Mouse (Mus musculus): ENCODE results near the gene Ttc33.

Gene Ttc33

DNA sequence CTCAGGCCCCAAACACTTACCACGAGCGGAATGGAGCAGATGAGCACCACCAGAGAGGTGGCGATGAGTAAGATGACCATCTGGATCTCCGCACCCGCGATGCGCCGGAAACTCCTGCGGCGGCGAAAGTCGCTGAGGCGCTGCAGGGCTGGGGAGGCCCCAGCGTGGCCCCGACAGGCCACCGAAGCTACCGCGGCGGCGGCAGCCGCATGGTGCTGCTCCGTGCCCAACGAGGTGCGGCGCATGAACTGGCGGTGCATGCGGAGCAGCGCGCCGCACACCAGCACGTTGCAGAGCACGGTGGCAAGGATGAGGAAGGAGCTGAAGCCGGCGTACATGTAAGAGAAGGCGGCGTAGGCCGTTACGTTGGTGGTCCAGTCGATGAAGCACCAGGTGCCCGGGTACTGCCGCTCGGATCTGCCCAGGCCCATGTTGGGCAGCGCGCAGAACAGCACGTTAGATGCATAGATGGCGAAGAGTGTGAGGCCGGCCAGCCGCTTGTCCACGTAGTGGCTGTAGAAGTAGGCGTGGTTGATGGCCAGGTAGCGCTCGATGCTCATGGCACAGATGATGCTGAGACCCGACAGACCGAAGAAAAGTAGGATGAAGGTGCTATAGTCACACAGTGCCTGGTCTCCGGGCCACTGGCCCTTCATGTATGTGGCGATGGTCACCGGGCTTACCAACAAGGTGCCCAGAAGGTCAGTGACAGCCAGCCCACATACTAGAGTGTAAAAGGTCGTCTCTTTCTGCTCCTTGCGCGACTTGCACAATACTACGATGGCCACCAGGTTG is 57.1 kb downstream of the Ttc33 start:
- peak; percentile 45 for DNase-seq

DNA sequence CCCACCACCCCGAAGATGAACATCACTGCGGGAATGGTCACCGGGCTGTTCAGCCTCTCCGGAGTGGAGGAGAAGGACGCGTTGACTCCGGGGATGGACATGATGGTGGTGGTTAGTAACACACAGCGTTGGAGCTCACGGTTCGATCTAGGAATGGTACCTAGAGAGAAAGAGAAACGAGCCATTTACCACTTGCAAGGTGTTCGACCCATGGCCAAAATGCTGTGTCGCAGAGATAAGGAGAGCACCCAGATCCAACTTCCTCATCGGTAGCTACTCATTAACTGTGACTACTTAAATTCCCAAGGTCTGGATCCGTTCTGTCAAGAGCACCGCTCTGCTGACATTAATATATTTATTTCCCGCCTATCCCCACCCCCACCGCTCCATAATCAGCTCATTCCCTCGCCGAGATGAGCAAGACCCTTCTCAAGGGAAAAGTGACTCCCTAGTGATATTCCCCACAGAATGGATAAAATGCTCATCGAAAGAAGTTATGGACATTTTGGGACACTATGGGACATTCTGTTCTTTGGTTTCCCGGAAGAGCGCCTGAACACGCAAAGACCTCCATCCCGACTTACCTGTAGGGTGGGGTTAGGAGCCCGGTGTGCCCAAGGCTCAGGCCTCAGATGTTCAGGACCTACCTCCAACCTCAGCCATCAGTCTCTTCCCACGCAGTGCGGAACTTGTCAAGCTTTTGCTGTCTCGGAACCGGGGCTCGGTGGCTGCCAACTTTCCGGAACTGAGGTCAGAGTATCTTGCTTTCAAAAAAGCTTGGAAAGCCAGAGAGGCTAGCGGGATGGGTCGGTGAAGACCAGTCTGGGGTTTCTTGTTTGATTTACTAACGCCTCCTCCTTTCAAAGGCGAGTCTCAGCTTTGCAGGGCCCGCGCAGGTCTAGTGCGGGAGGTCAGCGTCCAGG is 58.0 kb downstream of the Ttc33 start:
- DNase-seq: no peak

- DNase-seq: peak; percentile 80
Observed at GRCm38 (mm10) chr15:5243959-5244905, 58.9 kb downstream of the Ttc33 start, which contains the start of gene Ptger4. Gene Ptger4, minus strand, starts transcription at chr15:5244187.

DNA sequence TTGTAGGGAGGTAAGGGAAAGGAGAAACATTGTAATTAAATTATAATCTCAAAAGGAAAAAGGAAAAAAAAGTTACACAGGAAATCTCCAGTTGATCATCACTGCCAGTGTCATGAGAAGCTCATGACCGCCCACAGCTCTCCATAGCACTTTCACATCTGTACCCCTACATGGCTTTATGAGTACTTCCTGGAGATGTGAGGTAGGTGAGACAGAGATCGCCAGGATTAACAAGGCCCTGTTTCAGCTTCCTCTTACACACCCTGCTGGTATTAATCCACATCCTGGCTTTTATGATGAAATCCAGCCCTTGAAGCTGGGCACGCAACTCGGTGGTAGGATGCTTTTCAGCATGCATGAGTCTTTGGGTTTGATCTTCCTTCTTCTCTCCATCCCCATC is 64.9 kb downstream of the Ttc33 start:
- no peak for DNase-seq

DNA sequence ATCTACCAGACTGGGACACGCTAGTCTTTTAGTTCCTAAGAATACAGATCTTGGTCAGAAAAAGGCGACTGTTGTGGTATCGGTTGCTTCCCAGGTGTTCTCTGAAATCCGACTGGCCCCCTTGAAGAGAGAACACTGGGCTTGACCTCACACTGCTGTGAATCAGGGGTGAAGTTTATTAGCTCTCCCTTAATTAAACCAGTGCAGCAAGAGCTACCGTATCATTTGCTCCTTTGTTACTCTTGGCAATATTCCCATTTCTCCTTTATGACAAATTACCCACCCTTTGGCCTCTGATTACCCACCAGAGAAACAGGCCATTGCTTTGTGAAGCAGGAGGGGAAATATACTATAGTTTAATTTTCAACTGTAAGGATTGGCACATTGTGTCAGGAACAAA is 74.9 kb downstream of the Ttc33 start:
- DNase-seq: no peak

DNA sequence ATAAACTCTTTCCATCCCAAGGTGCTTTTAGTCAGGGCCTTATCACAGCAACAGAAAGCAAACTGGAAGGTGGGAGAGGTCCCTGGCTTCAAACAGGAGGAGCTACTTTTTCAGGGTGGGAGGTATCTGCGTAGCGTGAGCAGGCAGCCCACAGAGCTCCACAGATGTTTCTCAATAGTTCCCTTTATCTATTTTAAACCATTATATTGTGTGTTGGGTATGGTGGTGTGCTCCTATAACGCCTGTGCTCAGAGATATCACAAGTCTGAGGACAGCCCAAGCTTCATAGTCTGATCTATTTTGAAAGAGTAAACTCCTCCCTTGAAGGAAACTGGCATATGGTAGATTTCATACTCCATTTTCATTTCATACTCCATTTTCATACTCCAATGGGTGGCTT is 75.7 kb downstream of the Ttc33 start:
- no peak for DNase-seq

DNA sequence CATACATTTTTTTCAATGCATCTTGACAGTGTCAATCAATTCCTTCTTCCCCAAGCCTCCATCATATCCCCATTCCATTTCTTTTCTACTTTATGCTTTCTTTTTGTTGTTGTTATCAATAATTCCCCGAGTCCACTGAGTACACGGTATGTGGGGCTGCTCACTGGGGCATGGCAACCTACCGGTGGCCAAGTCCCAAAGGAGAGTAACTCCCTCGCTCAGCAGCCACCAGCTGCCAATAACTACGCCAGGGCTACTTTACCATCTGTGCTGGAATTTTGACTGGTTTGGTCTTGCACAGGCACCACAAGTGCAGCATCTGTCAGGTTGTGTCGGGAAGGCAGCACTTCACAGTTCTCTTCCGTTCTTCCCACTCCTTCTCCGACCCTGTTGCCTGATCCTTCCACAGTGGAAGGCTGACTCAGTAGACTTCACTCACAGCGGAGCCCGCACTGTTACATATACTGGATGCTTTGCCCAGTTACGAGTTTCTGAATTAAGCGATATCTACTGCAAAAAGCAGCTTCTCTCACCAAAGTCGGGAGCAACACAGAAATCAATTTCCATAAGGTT is 76.9 kb downstream of the Ttc33 start:
- DNase-seq: no peak

DNA sequence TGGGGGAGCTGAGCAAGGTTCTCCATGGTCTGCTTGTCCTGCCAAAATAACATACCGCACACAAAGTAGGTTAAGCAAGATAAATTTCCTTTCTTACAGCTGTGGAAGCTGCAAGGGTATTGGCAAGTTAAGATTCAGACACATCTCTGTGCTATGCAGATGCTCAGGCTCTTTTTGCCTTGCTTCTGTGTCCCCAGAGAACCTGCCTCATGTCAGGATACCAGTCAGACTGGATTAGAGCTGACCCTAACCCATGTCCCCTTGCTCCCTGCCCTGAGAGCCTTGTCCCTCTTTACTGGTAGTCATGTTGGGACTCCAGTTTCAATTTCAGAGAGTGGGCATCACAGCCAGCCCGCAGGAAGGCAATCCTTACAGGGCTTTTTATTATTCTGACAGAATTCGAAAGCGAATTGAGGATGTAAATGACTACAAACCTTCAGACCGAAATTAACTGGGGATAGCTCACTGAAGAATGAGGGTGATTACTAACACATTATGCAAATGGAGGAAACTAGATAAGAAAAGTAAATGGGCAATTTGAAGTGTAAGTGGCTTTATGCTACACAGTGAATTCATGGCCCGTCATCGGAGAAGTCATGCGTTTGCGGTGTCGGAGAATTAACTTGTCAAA is 77.7 kb downstream of the Ttc33 start:
- no peak for DNase-seq

- DNase-seq: no peak
Observed at GRCm38 (mm10) chr15:5266095-5266494, 80.8 kb downstream of the Ttc33 start.
